Mouse (Mus musculus): ENCODE measurements around the gene Npc1l1. TPM values are rescaled to one million over a fixed set of nuclear protein-coding genes. Genes with fewer than 3 reads are reported as not detected.

Npc1l1 gene
- polyA plus RNA-seq, 1 experiment from 2014 or later, result not detected

DNA sequence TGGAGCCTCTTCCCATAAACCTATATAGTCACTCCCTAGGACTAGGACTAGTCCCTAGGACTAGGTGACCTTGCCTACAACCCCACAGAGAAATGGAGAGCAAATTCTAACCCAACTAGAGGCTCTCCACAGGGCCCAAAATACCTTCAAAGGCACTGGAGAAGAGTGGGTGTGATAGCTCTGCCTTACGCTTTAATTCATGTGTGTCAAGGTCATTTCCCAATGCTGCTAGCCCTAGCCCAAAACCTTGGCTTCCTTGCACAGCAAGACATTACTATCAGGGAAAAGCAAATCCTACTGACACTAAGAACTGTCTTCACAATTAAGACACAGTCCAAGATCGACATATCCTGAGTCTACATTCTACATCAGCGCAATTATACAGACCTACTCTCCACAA lies 66.9 kb downstream of the Npc1l1 start:
- ATAC-seq (ENCODE audit: insufficient number of reproducible peaks, low FRiP score), result no peak
- Histone ChIP-seq H3K4me2 (no peak overlapping the region), H3K27me3 (replicated peaks) (no peaks in the 10 kb centered on the region), H3K36me3 (no peaks in the 10 kb centered on the region), H3K9me3 (replicated peaks) (no peaks in the 10 kb centered on the region), H3K9ac (no peak overlapping the region), H3K4me3 (no peak overlapping the region), H3K27ac (ENCODE audit: poor library complexity, severe bottlenecking) (no peak overlapping the region), H3K4me1 (replicated peaks) (peaks cover 23% of the 10 kb centered on the region)
- WGBS, result 84% methylated on average over 3 of the region's 3 CpGs

DNA sequence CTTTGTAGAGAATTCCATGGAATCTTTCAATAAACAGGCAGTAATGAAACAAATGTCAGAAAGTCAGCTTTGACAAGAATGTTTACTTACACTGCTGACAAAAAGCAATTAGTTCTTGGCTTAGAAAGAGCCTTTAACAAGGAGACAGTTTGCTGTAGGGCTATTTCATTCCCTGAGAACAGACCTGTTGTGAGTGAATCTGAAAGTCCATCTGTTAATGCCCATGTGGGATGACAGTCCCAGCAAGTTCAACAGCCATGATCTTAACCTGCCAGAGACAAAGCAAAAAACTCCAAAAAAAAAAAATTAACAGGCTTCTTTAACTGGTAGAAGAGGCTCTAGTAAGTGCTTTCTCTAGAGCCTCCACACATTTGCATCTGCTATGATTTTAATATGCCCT lies 68.4 kb downstream of the Npc1l1 start:
- no peaks in the 10 kb centered on the region for H3K27me3 ChIP-seq (replicated peaks)
- H3K9ac ChIP-seq, result no peak overlapping the region
- no peaks in the 10 kb centered on the region for H3K9me3 ChIP-seq (replicated peaks)
- ATAC-seq (ENCODE audit: insufficient number of reproducible peaks, low FRiP score), result no peak
- no peak overlapping the region for H3K4me3 ChIP-seq
- no peak overlapping the region for H3K27ac ChIP-seq (ENCODE audit: poor library complexity, severe bottlenecking)
- no peak overlapping the region for H3K4me2 ChIP-seq
- H3K4me1 ChIP-seq (replicated peaks), result peaks cover 29% of the 10 kb centered on the region
- H3K36me3 ChIP-seq, result no peaks in the 10 kb centered on the region

Other genes starting within 250 kb of the Npc1l1 start
- gene Camk2b, start 163.8 kb downstream of the Npc1l1 start, polyA plus RNA-seq (2016; fragmentation: Nextera tagmentation; extraction: Ambion mirVana), result 2.2 and 2.5 TPM in 2 replicates
- gene A730071L15Rik, start 30.1 kb downstream of the Npc1l1 start, polyA plus RNA-seq (2016; fragmentation: Nextera tagmentation; extraction: Ambion mirVana), result 0.54 TPM in 1 of 2 replicates, not detected in the other
- gene Nudcd3, start 29.7 kb downstream of the Npc1l1 start, polyA plus RNA-seq (2016; fragmentation: Nextera tagmentation; extraction: Ambion mirVana), result 35.5 and 36.7 TPM in 2 replicates
- 64.2 and 67.1 TPM in 2 replicates for gene Ddx56, start 37.6 kb upstream of the Npc1l1 start, polyA plus RNA-seq (2016; fragmentation: Nextera tagmentation; extraction: Ambion mirVana)
- 85.4 and 87.9 TPM in 2 replicates for gene Tmed4, start 44.7 kb upstream of the Npc1l1 start, polyA plus RNA-seq (2016; fragmentation: Nextera tagmentation; extraction: Ambion mirVana)
- gene Ogdh, start 61.5 kb upstream of the Npc1l1 start, polyA plus RNA-seq (2016; fragmentation: Nextera tagmentation; extraction: Ambion mirVana), result 284 and 289 TPM in 2 replicates
- 7.0 and 7.5 TPM in 2 replicates for gene Zmiz2, start 158.9 kb upstream of the Npc1l1 start, polyA plus RNA-seq (2016; fragmentation: Nextera tagmentation; extraction: Ambion mirVana)
- 4,539 and 4,606 TPM in 2 replicates for gene Ppia, start 185.3 kb upstream of the Npc1l1 start, polyA plus RNA-seq (2016; fragmentation: Nextera tagmentation; extraction: Ambion mirVana)
- 306 TPM in 2 replicates for gene H2afv, start 214.3 kb upstream of the Npc1l1 start, polyA plus RNA-seq (2016; fragmentation: Nextera tagmentation; extraction: Ambion mirVana)
- gene Purb, start 245.8 kb upstream of the Npc1l1 start, polyA plus RNA-seq (2016; fragmentation: Nextera tagmentation; extraction: Ambion mirVana), result 29.8 and 32.6 TPM in 2 replicates